Mouse (Mus musculus): ENCODE results near the gene Blm. TPM values are rescaled to one million over a fixed set of nuclear protein-coding genes. Genes with fewer than 3 reads are reported as not detected.
A peak's percentile ranks its signal among the peaks of the same experiment; 100 is the strongest.

Gene Blm
- total RNA-seq, 2 experiments from 2014 or later: 1.9 to 3.7 TPM

DNA sequence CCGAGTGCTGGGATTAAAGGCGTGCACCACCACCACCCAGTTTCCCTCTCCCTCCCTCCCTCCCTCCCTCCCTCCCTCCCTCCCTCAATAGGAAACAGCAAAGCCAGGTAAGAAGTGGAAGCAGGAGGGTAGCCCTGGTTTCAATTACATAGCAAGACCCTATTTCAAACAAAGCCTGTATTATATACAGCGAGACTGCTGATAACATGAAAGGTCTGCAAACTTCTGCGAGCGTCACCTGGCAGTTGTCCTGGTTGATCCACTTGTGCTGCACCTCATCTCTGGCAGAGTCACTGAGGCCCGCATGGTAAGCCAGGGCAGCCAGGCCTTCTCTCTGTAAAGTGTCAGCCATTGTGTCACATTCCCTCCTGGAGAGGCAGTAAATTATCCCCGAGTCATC, 54.8 kb downstream of the Blm start:
- intact Hi-C loops (cut with DNase I; ENCODE audit: low total_unique reads): no loop called here
- DNase-seq: no peak

DNA sequence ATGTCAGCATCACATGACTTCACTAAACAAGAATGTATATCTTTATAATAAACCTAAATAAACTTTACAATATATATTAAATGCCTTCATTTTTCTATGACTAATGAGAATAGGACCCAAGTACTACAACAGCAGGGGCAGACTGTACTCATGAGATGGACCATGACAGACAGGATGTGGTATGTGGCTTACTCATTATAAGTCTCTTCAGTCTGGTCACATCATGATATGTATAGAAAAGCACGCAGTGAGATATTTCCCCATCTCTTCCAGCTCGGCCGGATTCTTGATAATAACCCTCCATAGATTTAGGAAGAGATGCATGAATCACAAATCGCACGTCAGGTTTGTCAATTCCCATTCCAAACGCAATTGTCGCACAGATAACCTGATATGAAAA, 61.1 kb downstream of the Blm start:
- intact Hi-C loops (cut with DNase I; ENCODE audit: low total_unique reads): no loop called here
- no peak for DNase-seq

DNA sequence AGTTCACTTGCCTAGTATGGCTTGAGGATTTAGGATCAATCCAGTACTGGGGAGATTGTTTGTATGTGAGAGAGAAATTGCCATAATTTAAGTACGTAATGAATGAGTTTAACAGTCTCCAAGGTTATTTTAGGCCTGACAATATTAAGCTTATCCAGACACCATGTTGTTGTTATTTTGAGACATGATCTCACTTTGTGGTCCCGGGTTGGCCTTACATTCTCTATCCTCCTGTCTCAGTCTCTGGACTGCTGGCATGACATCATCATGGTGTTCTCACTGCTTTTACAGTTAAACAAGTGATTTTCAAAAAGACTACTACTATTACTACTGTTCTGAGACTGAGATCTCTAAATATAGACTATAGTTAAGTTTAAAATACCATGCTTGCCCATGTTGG, 66.1 kb downstream of the Blm start:
- no peak for DNase-seq
- intact Hi-C loops (cut with DNase I; ENCODE audit: low total_unique reads): no loop called here

DNA sequence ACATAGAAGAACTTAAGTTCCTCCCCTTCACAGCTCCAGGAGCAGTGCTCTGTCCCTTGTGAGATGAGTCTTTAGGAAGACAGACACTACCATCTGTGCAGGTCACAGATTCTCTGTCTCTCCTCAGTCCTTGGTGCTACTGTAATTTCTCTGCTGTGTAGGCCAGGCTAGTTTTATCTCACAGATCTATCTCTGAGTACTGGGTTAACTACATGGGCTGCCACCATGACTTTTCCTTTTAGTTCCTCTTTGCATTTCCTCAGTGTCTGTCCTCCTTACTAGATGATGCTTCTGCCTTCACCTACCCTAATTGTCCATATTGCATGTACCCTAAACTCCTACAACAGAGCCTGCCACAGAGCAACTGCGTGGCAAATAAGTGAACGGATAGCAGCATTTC, 67.6 kb downstream of the Blm start:
- DNase-seq: no peak
- intact Hi-C loops (cut with DNase I; ENCODE audit: low total_unique reads): no loop called here

DNA sequence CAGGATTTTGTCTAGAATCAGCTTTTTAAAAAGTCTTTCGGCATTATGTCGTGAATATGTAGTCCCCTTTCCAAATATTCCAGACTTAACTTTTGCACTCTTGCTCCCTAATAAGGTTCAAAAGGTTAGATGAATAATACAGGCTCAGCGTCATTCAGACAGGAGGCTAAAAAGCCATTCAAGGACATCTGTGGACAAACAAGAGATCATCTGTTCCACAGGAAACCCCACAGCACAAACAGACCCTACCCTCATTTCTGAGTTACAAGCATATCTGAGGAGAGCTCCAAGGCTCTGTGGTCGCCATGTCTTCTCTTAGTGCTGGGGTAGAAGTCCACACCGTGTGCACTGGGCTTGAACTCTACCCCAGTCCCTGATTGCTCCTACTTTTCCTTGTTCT, 70.1 kb downstream of the Blm start:
- intact Hi-C loops (cut with DNase I; ENCODE audit: low total_unique reads): no loop called here
- no peak for DNase-seq

DNA sequence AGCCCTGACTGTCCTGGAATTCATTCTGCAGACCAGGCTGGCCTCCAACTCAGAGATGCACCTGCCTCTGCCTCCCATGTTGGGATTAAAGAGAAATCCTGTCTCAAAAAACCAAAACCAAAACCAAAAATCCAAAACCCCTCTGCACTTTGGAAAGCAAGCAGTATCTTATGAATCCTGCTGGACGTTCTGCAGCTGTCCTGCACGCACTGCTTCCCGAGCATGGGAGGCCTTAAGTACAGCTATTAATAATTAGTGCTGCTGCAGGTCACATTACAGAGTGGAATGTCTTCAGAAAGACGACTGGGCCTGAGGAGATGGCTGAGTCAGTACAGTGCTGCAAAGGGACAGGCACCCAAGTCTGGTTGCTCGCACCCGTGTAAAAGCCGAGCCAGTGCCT, 73.0 kb downstream of the Blm start:
- DNase-seq: no peak
- intact Hi-C loops (cut with DNase I; ENCODE audit: low total_unique reads): no loop called here

DNA sequence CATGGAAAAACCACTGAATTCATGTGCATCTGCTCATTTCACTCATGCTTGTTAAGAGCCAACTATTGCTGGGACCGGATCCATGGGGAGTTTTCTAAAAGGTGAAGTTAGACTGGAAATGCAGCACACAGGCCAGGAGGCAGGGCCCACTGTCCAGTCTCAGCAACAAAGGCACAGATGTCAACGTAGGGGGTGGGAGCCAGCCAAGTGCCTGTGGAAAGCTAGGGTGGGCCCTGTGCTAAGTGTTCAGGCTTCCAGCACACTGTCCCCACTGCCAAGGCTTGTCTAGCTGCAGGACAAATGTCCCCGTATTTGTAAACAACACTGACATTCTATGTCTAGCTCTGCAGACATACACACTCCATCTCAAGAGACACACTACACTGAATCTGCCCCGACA, 74.0 kb downstream of the Blm start:
- no peak for DNase-seq
- intact Hi-C loops (cut with DNase I; ENCODE audit: low total_unique reads): no loop called here

DNA sequence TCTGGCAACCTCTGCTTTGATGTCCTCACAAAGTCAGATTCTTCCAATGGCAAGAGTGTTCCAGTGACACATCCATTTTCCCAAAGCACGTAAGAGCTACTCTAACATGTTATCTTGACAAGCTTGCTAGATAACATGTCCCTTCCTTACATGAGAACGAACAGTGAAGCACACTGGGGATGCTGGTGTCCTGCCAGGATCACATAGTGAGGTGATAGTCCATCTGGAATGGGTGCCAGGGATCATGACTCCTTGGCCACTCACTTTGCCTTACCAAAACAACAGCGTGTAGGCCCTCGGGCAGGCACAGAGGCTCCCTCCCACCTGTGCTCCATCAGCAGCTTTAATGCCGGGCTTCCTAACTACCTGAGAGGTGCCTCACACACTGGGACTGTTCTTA, 74.7 kb downstream of the Blm start:
- intact Hi-C loops (cut with DNase I; ENCODE audit: low total_unique reads): no loop called here
- DNase-seq: no peak

DNA sequence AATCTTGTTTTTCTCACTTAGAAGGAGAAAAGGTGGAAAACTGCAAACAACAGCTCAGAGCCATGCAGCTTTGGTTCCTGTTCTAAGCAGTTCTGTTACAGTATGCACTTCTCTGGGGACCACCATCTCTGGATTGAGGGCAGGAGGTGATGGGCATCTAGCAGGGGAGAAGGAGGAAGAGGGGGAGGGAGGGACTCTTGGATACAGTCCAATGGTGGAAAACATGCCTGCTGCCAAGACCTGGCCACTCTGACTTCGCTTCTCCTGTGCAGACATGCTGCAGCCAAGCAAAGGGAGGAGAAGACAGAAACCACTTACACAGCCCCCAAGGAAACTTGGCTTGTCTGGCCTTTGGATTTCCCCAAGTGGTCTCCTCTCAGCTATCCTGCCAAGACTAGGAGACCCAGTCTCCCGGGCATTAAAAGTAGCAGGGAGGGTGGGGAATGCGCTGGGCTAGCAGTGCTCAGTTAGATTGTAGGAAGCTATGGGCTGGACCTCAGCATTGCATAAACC, 77.0 kb downstream of the Blm start:
- intact Hi-C loops (cut with DNase I; ENCODE audit: low total_unique reads): loop anchor here (2.0 kb wide), 1 partner anchor 25 kb away; no protein-coding TSS in a partner anchor
- no peak for DNase-seq

DNA sequence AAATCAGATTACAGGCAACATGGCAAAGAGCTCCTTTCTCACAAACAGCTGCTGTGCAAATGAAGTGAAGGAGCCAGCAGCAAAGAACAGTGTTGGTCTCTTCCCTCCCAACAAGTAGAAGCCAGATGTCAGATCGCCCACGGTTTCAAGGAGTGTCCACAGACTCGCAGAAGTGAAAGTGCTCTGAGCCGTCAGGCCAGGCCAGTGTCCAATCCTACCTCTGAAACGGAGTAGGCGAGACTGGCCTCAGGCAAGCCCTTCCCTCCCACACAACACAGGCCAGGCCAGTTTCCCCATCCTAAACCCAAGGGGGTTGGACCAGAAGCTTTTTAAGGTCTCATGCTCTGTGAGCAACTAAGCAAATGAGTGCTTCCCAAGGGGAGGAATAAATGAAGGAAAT, 77.7 kb downstream of the Blm start:
- intact Hi-C loops (cut with DNase I; ENCODE audit: low total_unique reads): no loop called here
- peak; percentile 79 for DNase-seq

DNA sequence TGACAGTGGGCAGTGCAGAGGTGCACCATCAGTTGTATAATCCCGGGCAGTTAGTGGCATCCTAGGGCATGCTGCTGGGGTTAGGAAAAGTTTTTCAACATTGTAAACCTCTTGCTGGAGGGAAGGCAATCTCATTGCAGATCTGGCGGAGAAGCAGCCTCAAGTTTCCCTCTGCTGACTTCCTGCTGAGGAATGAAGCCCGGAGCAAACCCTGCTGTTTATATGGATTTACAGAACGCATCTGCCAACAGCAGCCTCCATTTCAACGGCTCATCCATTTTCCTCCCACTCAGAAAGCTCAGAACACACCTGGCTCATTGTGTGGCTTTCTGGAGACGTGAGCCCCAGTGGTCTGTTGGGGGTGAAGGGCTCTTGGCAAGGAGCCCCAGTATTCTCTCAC, 78.6 kb downstream of the Blm start:
- intact Hi-C loops (cut with DNase I; ENCODE audit: low total_unique reads): no loop called here

DNA sequence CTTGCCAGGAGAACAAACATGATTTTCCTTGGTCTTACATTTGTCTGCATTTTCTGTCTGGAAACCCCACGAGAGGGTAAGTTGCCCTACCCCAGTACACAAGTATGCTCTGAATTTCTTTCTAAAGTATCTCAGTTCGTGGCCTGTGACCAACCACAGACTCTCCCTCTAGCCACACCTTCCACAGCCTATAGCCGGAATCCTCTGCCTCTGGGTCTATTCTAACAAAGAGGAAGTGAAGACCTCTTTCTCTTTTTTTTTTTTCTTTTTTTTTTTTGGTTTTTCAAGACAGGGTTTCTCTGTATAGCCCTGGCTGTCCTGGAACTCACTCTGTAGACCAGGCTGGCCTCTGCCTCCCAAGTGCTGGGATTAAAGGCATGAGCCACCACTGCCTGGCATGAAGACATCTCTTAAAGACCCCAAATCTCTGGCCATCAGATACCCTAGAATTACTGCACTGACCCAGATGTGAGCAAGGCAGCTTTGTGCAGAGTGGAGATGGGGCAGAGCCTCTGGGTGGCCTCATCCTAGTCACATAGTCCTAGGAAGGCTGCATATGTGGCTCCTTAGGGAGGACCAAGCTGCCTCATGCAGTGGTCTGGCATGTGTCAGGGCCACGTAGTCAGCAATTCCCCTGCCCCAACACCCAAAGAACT, 79.3 kb downstream of the Blm start:
- intact Hi-C loops (cut with DNase I; ENCODE audit: low total_unique reads): no loop called here
- DNase-seq: no peak

More for the DNA sequence above, 78.6 kb downstream of the Blm start:
- DNase-seq: no peak

DNA sequence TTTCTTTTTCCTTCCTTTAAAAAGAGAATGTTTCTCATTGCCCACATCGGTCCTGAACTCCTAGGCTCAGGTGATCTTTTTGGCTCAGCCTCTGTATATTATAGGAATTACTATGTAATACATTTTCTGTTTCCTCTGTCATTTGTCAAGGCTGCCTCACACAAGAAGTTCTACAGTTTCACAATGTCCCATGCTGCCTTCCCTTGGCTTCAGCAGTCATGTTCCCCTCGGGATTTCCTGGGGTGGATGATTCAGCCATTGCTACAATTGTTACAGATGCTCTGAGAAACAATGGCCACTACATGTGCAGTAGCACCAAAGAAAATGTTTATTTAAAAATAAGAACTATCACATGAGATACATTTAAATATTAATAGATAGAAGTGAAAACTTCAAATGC, 80.1 kb downstream of the Blm start:
- no peak for DNase-seq
- intact Hi-C loops (cut with DNase I; ENCODE audit: low total_unique reads): no loop called here

DNA sequence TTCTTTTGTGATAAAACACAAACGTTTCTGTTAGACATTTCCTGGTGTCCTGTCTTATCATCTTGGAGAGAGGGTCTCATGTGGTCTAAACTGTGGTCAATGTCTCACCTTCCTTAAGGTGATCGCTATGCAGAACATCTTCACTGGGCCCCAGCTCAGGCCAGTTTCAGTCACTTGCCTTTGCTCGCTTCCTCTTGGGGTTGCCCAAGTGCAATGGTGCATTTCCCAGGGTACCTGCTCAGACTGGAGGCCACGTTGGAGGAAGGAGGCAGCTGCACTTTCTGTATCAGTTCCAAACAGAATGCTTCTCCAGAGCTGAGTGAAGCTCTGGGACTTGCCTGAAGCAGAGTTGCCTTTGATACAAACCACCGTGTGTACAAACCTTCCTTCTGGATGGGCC, 80.9 kb downstream of the Blm start:
- intact Hi-C loops (cut with DNase I; ENCODE audit: low total_unique reads): no loop called here
- DNase-seq: no peak

DNA sequence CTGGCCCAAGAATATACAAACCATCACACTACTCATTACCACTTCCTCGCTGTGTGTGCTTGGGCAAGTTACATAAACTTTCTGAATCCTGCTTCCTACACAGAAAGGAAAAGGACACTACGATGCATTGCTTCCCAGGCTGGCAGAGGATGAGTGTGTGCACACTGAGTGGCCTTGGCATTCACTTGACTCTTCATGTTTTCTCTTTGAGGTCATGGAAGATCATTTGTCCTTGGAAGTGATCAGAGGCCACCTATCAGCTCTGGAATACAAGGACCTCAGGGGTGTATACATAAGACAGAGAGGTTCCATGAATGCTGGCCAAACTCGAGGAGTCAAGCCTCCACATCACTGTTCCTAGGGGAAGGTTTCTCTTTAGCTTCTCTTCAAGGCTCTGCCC, 81.8 kb downstream of the Blm start:
- intact Hi-C loops (cut with DNase I; ENCODE audit: low total_unique reads): no loop called here
- no peak for DNase-seq

DNA sequence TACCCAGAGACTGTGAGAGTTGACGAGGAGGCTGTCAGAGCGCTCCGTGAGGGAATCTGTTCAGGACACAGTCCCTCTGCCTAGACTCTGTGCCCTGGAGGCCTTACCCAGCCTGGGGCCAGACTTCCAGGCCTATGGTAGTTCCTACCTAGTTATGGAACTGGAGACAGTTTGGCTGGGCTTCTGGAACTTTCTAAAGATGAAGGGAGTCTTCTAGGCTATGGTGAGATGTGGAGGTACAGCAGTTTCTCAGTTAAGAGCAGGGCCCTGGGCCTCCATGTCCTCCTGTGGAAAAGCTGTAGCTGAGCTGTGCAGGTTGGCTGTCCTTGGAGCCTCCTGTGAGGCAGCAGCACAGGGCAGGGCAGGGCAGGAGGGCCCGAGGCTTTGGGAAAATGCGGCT, 82.7 kb downstream of the Blm start:
- DNase-seq: no peak
- intact Hi-C loops (cut with DNase I; ENCODE audit: low total_unique reads): no loop called here

DNA sequence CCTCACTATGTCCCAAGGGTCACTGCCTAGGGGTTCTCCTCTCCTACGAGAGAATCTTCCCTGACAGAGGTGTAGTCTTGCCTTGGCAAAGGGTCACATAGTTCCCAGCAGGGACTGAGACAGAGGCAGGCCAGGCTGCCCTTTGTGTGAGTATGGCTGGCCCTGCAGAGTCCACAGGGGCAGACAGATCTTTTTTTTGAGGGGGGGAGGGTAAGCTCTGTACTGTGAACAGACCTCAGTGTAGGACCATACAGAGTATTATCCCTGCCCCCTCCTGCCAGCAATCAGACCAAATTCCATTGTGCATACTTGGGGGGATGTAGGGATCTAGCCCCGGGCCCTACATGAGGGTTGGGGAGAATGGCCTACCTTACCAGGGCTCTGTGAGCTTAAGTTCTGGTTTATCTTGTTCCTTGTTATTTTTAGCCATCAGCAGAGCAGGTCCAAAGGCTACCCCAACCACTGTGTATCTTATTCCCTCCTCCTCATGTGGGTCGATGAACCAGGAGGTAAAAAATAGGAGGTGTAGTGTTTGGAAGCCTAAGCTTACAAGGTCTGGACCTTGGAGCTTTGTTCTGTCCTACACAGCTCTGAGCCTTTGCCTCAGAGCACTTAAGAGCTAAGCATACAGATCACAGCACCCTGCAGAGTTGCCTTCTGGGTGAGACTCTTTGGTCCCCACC, 83.2 kb downstream of the Blm start:
- no peak for DNase-seq
- intact Hi-C loops (cut with DNase I; ENCODE audit: low total_unique reads): no loop called here

DNA sequence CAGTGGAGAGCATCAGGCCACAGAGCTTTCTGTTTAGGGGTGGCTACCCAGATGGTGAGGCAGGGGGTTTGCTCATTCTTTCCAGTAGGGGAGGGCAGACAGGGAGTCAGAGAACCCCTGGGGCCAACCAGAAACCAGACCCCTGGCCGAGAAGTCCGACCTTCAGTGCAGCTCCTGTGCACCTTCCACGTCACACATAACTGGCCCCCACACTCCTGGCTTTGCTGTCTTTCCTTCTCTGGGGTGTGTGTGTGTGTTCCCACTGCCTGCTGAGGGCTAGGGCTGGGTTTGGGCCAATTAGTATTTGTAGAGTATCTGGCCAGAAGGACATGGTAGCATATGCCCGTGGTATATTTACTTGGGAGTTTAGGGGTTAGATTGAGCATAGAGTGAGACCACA, 84.6 kb downstream of the Blm start:
- no peak for DNase-seq
- intact Hi-C loops (cut with DNase I; ENCODE audit: low total_unique reads): no loop called here

DNA sequence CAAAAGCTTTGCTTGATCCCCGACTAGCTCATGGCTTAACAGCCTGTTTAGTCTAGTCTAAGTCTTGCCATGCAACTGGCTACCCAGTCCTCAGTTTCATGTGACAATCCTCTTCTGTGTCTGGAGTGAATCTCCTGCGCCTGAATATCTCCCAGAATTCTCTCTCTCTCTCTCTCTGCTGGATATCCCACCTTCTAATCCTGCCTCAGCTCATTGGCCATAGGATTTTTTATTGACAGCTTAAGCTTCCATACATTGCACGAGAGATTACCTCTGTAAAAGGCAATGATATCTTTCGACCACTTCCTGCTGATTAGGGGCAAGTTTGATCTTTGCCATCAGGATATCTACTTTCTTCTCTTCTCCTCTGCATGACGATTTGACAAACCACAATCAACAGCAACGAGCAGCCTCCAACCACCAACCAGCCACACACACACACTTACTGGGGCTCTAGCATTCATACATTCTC, 85.3 kb downstream of the Blm start:
- intact Hi-C loops (cut with DNase I; ENCODE audit: low total_unique reads): no loop called here
- DNase-seq: no peak

DNA sequence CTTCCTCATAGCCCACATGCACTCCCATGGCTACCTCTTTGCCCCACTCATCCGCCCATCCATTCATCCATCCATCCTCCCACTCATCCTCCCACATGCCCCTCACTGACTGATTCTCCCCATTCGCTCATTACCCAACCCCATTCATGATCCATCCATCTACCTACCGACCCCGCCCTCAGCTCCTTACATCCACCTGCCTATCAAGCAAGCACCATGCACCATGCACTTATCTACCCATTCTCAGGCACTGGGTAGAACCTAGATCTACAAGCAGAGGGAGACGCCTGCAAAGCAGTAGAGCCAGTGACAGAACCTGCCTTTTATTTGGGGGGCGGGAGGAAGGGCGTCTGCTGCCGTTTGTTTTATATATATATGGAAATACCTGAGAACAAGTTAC, 87.6 kb downstream of the Blm start:
- no peak for DNase-seq
- intact Hi-C loops (cut with DNase I; ENCODE audit: low total_unique reads): no loop called here

DNA sequence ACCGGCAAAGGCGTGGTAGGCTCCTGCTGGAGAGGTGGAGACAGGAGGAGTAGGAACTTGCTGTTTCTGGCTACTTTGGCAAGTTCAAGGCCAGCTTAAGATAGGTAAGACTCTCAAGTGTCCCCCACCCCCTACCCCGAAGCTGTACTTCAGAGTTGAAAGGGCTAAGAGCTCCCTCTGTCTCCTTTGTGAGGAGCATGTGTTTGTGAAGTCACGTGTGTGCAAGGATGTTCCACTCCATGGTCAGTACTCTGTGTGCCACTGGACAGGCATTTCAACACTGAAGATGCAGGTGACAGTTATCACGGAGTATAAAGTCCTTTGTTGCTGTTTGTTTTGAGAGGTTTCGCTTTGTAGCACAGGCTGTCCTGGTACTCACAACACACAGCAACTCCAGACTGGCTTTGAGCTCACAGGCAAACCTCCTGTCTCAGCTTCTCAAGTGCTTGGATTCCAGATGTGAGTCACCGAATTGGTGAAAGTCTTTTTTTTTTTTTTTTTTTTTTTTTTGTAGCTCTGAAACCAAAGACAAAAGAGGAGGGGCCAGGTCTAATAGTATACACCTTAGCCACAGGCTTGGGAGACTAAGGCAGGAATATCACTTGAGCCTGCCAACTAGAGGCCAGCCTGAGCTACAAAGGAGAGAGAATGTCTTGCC, 88.6 kb downstream of the Blm start:
- DNase-seq: no peak
- intact Hi-C loops (cut with DNase I; ENCODE audit: low total_unique reads): no loop called here
